Mouse (Mus musculus) frontal cortex, postnatal 14 days (tissue): Measurements from ENCODE around the gene Emcn.

Experiments
- DNase-seq, 2 experiments: peaks; one replicate each; pipeline ENCODE4 v3.0.0; 2022; ENCODE audit warnings: low spot score in 2 of 2

The Emcn gene

DNA sequence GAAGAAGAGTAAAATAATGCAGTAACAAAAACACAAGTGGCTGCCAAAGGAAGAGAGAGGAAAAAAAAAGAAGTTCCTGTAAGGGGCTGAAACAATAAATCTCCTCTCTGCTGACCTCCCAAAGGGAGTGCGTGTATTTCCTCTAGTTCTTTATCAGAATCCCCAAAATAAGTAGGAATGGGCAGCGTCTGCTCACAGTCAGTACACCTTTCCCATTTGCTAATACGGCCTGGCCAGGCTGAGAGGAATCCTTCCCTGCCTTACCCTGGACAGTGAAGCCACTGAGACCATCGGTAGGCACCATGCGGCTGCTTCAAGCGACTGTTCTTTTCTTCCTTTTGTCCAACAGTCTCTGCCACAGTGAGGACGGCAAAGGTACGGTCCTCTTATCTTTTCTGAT lies at the start of gene Emcn:
Gene Emcn (plus strand): TSS at position 130 of the 400 bp plus-strand sequence.
- DNase-seq: no peak

DNA sequence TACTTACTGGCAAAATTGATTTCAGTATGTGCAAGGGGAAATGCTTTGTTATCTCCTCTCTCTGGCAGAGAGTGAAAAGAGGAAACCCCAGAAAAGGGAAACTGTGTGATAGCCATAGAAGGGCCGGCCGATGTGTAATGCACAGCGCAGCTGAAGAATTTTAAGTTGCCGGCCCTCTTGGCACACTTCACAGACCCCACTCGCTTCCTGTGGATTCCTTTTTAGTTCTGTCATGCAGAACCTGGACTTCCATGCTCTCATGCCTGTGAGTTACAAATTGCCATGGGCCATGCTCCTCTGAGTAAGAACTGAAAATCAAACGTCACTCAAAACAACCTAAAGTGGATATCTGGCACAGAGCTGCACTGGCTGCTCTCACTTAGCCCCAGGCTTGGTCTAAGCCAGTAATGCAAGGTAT lies 47.7 kb upstream of the Emcn start:
- no peak for DNase-seq

DNA sequence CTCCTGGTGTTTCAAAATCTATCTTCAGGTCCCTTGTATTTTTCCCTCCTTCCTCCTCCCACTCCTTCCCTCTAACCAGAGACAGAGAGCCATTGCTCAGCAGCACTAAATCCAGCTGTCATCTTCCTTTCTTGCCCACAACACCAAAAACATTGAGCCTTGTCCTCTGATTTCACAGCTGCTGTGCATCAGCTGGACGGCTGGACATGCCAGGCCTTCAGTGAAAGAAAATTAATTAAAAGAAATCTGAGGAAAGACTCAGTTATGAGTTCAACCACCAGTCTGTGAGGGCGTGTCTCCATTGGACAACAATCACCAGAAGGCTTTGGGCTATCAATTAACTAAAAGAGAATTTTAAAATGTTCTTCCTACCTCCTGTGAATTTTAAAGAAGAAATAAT lies 42.6 kb upstream of the Emcn start:
- DNase-seq: no peak

- no peak for DNase-seq
Measured at GRCm38 (mm10) chr3:137300210-137300609, 40.7 kb upstream of the Emcn start.

- DNase-seq: no peak
Measured at GRCm38 (mm10) chr3:137301195-137301594, 39.7 kb upstream of the Emcn start.

DNA sequence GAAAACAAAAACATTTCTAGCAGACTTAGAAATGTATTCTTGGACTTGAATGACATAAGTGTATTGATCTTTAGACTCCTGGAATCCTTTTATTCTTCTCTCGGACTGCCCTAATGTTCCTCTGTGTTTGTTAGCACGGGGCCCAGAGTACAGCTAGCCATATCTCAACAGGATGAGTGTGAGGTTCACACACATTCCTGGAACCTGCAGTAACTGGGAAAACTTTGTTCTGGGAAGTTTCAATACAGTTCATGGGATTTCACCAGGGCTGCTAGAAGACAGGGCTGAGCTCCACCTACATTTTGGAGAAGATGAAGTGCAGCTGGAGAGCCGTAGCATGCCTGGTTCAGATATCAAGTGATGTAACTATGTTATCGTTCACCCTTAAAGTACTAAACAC lies 38.1 kb upstream of the Emcn start:
- DNase-seq: no peak

DNA sequence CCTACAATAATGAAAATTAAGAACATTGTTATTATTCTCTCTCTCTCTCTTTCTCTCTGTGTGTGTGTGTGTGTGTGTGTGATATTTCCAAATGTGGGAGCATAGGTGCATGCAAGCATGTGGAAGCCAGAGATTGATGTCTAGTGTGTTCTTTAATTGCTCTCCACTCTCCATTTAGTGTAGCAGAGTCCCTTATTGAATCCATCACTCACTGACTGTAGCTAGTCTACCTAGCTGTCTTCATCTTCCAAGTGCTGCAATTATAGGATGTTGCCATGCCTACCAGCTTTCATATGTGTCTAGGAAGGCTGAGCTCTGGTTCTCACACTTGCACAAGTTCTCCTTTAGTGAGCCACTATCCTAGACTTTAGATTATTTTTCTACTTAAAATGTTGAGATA lies 30.9 kb upstream of the Emcn start:
- no peak for DNase-seq

GRCm38 (mm10) chr3:137312540-137312939 lies 28.3 kb upstream of the Emcn start:
- no peak for DNase-seq

DNA sequence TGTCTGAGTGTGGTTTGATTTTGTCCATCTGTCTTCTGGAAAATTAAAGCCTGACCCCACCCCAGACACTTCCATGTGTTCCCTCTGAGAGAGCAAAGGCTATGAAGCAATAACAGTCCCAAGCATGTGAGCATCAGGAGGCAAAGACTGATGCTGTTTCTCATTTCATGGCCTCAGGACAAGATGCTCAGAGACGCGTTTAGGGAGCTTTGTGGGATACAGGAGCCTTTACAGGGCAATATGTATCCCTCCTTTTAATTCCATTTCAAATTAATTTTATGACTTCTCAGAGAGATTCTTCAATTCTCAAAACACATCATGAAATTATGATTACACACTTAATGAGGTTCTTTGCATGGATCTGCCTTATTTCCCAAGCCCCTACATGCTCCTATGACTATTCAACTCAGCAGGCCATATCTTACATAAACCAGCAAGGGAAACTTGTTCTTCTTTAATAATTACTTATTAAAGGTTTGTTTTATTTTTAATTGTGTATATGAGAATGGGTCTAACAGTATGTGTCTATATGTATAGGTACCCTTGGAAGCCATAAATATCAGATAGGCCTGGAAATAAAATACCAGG lies 27.0 kb upstream of the Emcn start:
- no peak for DNase-seq

DNA sequence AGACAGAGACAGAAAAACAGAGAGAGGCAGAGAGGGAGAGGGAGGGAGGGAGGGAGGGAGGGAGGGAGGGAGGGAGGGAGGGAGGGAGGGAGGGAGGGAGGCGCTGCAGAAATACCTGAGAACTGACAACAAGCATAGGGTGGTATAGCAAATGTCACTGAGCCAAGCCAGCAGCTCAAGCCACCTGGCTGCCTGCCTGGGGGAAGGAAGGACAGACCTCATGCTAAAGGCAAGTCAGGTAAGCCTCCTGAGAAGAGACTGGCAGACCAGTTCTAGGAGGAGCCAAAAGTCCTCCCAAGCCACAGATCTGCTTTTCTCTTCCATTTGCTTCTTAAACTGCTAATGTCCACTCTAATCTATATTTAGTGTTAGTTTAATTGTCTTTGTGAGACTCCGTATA lies 22.5 kb upstream of the Emcn start:
- DNase-seq: no peak

GRCm38 (mm10) chr3:137319950-137320349 lies 20.9 kb upstream of the Emcn start:
- no peak for DNase-seq

DNA sequence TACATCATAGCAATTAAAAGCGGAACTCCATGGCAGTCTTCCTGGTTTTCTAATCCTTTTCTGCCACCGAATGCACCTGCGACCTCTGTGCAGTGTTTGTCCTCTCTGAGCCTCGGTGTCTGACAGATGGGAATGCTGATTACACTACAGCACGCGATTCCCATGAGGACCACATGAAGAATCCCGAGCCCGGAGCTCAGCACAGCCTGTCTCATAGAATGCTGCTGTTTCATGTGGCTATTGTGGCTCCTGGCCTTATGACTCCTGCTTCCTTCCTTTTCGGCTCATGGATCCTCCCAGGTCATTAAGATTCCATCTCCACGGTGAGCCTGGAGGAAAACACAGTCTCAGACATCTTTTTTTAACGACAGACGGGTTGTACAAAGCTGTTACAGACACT lies 18.6 kb upstream of the Emcn start:
- DNase-seq: no peak

GRCm38 (mm10) chr3:137329898-137330297 lies 11.0 kb upstream of the Emcn start:
- DNase-seq: no peak

- DNase-seq: no peak
Measured at GRCm38 (mm10) chr3:137330950-137331349, 9.9 kb upstream of the Emcn start.

- DNase-seq: no peak
Measured at GRCm38 (mm10) chr3:137332531-137332930, 8.3 kb upstream of the Emcn start.

- DNase-seq: no peak
Measured at GRCm38 (mm10) chr3:137335957-137336356, 4.9 kb upstream of the Emcn start.

- DNase-seq: no peak
Measured at GRCm38 (mm10) chr3:137343446-137343845, 2.6 kb downstream of the Emcn start.

GRCm38 (mm10) chr3:137351882-137352281 lies 11.0 kb downstream of the Emcn start:
- no peak for DNase-seq

DNA sequence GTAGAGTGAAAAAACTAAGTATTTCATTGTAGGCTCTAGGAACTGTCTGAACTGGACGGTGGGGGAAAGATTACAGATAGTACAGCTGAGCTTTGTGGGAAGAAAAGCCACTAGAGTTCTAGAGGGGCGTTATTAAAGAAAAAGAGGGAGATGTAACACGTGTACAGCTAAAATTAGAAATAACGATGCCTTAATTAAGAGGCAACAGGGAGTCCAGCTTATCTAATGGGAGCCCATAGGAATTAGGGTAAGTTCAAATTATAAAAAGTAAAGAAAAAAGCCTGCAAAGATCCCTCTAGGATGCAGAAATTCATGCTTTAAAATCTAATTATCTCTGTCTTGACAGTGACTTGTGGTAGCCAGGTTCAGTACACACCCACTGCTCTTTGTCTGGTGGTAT lies 15.8 kb downstream of the Emcn start:
- DNase-seq: no peak

- DNase-seq: no peak
Measured at GRCm38 (mm10) chr3:137367123-137367825, 26.4 kb downstream of the Emcn start.

DNA sequence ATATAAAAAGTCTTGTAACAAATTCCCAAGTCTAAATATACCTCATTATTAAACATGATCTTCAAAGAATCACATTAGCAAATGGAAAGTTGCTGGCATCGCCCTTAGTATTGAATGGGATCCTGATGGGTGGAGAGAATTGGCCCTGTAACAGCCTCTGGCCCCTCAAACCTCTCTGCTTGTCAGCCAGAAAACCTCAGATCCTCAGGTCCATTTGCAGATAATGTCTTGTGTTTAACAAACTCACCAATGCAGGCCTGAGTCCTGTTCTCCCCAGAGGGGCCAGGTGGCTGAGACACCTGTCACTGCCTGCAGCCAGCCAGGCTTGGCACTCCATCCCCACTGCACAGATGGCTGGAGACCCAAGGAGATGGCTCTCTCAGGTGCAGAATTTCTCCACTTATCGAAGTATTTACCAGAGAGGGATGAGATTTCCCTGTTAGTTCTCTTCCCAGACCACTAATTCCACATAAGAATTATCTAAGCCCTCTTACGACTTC lies 27.0 kb downstream of the Emcn start:
- DNase-seq: no peak

- DNase-seq: no peak
Measured at GRCm38 (mm10) chr3:137372854-137373253, 32.0 kb downstream of the Emcn start.

- no peak for DNase-seq
Measured at GRCm38 (mm10) chr3:137382311-137382710, 41.4 kb downstream of the Emcn start.

DNA sequence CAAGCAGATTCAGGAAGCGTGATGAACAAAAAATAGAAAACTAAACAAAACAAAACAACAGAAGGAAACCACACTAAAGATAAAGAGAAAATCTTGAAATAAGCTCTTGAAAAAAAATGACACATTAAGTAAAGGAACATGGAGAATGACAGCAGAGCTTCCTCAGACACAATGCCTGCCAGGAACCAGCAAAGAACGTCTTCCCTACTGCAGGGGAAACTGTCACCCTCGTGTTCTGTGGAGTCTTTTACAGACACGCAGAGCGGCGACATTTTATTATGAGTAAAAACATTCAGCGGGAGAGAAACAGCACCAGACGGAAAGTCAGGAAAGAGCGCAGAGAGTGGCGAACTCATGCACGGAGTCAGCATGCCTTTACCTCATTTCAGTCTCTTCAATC lies 54.7 kb downstream of the Emcn start:
- no peak for DNase-seq
